Mouse (Mus musculus) midbrain, embryonic 13.5 days (tissue): Measurements from ENCODE around the gene Map6d1. TPM values are rescaled to one million over a fixed set of nuclear protein-coding genes. Genes with fewer than 3 reads are reported as not detected.

Experiments
- polyA plus RNA-seq: library from polyadenylated mRNA; unstranded; fragments of >200 nt; fragmentation: Nextera tagmentation; extraction: Ambion mirVana; gene quantifications from 2 replicates; pipeline ENCODE4 v1.2.1, GENCODE M21; 2015

The Map6d1 gene
- polyA plus RNA-seq, 1 experiment from 2014 or later, result 2.7 TPM

Other genes starting within 250 kb of the Map6d1 start
- gene Klhl24, start 143.8 kb downstream of the Map6d1 start, polyA plus RNA-seq, result 64.6 and 69.3 TPM in 2 replicates
- gene Yeats2, start 100.3 kb downstream of the Map6d1 start, polyA plus RNA-seq, result 28.1 and 29.6 TPM in 2 replicates
- gene Parl, start 61.0 kb upstream of the Map6d1 start, polyA plus RNA-seq, result 81.1 and 88.7 TPM in 2 replicates
- gene Cyp2ab1, start 84.0 kb upstream of the Map6d1 start, polyA plus RNA-seq, result not detected in 2 replicates
- gene Abcc5, start 185.0 kb upstream of the Map6d1 start, polyA plus RNA-seq, result 141 and 150 TPM in 2 replicates